Mouse (Mus musculus) myocyte (in vitro differentiated cells): ENCODE data around the gene Sept4.

Experiments
- E2F4 ChIP-seq: IDR thresholded peaks from one replicate; pipeline ENCODE4 v1.6.1; 2011; ENCODE audit warnings: mild to moderate bottlenecking, control low read depth, moderate library complexity; ENCODE audit not compliant: insufficient read depth
- MAX ChIP-seq: IDR thresholded peaks from one replicate; pipeline ENCODE4 v1.6.1; 2011; ENCODE audit warnings: low read depth, mild to moderate bottlenecking, control low read depth
- MYOD1 ChIP-seq, 3 experiments: IDR thresholded peaks; one replicate each; pipeline ENCODE4 v1.6.1; 2011; ENCODE audit warnings: control low read depth in 2 of 3, low read depth in 2 of 3, mild to moderate bottlenecking in 2 of 3, moderate library complexity in 1 of 3; ENCODE audit not compliant: insufficient read length in 2 of 3, control insufficient read depth in 1 of 3
- POLR2A ChIP-seq: IDR thresholded peaks from one replicate; pipeline ENCODE4 v1.6.1; 2011; ENCODE audit warnings: low read depth, mild to moderate bottlenecking, control low read depth, moderate library complexity; ENCODE audit not compliant: insufficient read length
- SRF ChIP-seq: IDR thresholded peaks from one replicate; pipeline ENCODE4 v1.6.1; 2011; ENCODE audit warnings: low read depth; ENCODE audit not compliant: control insufficient read depth, insufficient read length
- USF1 ChIP-seq: IDR thresholded peaks from one replicate; pipeline ENCODE4 v1.6.1; 2011; ENCODE audit warnings: low read depth, mild to moderate bottlenecking, control low read depth, moderate library complexity

DNA sequence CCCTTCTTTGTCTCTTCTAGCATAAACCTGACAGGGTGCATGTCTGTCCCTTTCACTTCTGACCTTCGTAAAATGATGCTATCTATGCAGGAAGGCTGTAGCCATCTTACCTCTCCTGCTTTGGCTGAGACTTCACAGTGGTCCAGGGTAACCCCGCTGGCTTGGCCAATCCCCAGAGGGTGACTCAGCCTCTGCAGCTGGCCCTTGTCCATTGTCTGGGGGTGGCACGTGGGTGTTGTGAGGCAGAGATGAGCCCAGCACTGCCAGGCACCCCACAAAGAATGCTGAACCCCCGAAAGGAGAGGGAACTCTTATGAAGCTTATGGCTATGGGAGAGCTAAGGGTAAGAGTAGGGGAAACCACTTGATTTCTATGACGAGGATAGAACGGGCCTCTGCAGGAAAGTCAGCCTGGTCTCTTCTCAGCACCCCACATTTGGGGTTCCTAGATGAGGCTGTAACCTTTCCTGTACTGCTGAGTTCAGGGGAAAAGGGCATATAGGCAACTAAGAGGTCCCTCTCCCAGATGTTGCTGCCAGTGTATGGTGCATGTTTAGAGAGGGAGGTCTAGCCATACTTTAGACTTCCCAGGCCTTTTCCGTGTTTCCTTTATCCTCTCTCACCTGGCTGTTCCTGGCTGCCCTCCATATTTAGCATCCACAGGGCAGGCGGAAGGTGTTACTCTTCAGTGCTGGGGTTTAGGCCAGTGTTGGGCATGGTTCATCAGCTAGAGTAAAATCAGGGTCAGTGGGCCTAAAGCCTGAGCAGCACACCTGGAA lies 13.4 kb downstream of the Sept4 start:
- TF ChIP-seq MAX (no peak), POLR2A (no peak), SRF (no peak), USF1 (no peak), E2F4 (no peak), MYOD1 (IDR thresholded peaks at IDR 0.05; ENCODE audit: control insufficient read depth in 1 of 3, insufficient read length in 2 of 3, low read depth in 2 of 3) (peak in 1 of 3 experiments; percentile 40)
